Mouse (Mus musculus) activated CD4-positive, CD25-positive, alpha-beta regulatory T cell, adult 4 months (primary cell): ENCODE measurements around the gene Rab11fip5. TPM values are rescaled to one million over a fixed set of nuclear protein-coding genes. Genes with fewer than 3 reads are reported as not detected.

Experiments
- ATAC-seq: one replicate; pipeline ENCODE4 v1.8.0; 2017
- polyA plus RNA-seq, 2 experiments: library from polyadenylated mRNA; unstranded; fragments of 100-300 nt; shearing (Covaris generic); gene quantifications; one replicate each; pipeline ENCODE4 v1.2.1; 2017

Rab11fip5 gene
- polyA plus RNA-seq, 2 experiments from 2014 or later = 0.15 to 0.29 TPM

GRCm38 (mm10) chr6:85307894-85308293, 66.5 kb downstream of the Rab11fip5 start:
- ATAC-seq = no peak

- no peak for ATAC-seq
Measured at GRCm38 (mm10) chr6:85306375-85306774, 68.1 kb downstream of the Rab11fip5 start.

- ATAC-seq = no peak
Measured at GRCm38 (mm10) chr6:85305826-85306225, 68.6 kb downstream of the Rab11fip5 start.

GRCm38 (mm10) chr6:85304966-85305365, 69.5 kb downstream of the Rab11fip5 start:
- ATAC-seq = no peak

GRCm38 (mm10) chr6:85302326-85303055, 71.9 kb downstream of the Rab11fip5 start:
- no peak for ATAC-seq

GRCm38 (mm10) chr6:85295384-85296167, 78.9 kb downstream of the Rab11fip5 start:
- ATAC-seq = no peak

- ATAC-seq = no peak
Measured at GRCm38 (mm10) chr6:85294004-85294379, 80.4 kb downstream of the Rab11fip5 start.

- no peak for ATAC-seq
Measured at GRCm38 (mm10) chr6:85293255-85294003, 81.0 kb downstream of the Rab11fip5 start.

- ATAC-seq = no peak
Measured at GRCm38 (mm10) chr6:85290869-85291824, 83.3 kb downstream of the Rab11fip5 start.

GRCm38 (mm10) chr6:85288193-85288857, 86.1 kb downstream of the Rab11fip5 start:
- no peak for ATAC-seq

GRCm38 (mm10) chr6:85286283-85287047, 88.0 kb downstream of the Rab11fip5 start:
- no peak for ATAC-seq

Other genes with a start within 250 kb of the Rab11fip5 start
- gene Spr, start 236.9 kb downstream of the Rab11fip5 start, polyA plus RNA-seq = 10 to 100 TPM; 24.0 to 31.0 TPM
- gene Emx1, start 187.2 kb downstream of the Rab11fip5 start, polyA plus RNA-seq = not detected
- 1 to 10 TPM; 1.5 to 1.8 TPM for gene Sfxn5, start 41.2 kb downstream of the Rab11fip5 start, polyA plus RNA-seq
- gene Noto, start 49.3 kb upstream of the Rab11fip5 start, polyA plus RNA-seq = not detected
- 10 to 100 TPM; 21.2 to 27.0 TPM for gene Smyd5, start 57.4 kb upstream of the Rab11fip5 start, polyA plus RNA-seq
- gene Cct7, start 76.9 kb upstream of the Rab11fip5 start, polyA plus RNA-seq = 100 to 1,000 TPM; 290 to 307 TPM
- 10 to 100 TPM; 17.9 to 24.1 TPM for gene Pradc1, start 77.3 kb upstream of the Rab11fip5 start, polyA plus RNA-seq
- under 1 TPM in 1 of 2 experiments, not detected in 1; 0.05 TPM for gene Fbxo41, start 128.4 kb upstream of the Rab11fip5 start, polyA plus RNA-seq
- gene Egr4, start 139.0 kb upstream of the Rab11fip5 start, polyA plus RNA-seq = not detected
- gene Alms1, start 212.9 kb upstream of the Rab11fip5 start, polyA plus RNA-seq = 1 to 10 TPM; 2.7 to 4.3 TPM